Mouse (Mus musculus): ENCODE data around the gene Lpp. TPM values are rescaled to one million over a fixed set of nuclear protein-coding genes. Genes with fewer than 3 reads are reported as not detected.

Gene Lpp
- polyA plus RNA-seq, 1 experiment, result 10.5 TPM

DNA sequence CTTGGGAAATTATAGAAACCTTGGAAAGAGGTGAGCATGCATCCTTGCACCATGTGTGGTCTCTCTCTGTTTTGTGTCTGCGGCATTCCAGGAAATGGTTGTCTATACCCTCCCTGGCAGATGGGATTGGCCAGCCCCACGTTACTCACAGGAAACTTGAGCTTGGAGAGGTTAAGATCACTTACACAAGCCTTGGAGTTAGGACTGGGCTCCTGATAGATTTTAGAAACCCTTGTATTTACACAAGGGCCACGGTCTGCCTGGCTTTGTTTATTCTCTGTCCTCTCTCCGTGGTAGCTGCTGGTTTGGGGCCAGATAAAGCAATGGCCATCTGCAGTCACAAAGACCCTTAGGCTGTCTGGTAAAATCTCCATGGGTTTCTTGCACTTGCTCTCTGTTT lies 61.2 kb downstream of the Lpp start:
- TF ChIP-seq CTCF (IDR thresholded peaks at IDR 0.05; ENCODE audit: low read depth, low read length) (no peak), POLR2A (IDR thresholded peaks at IDR 0.05; ENCODE audit: borderline replicate concordance, low read depth, low read length) (no peak)
- no peaks in the 10 kb centered on the region for H3K4me1 ChIP-seq (ENCODE audit: control insufficient read depth, insufficient read depth, low read length)
- no peak overlapping the region for H3K4me3 ChIP-seq (ENCODE audit: insufficient read depth, low read length)
- H3K27ac ChIP-seq (ENCODE audit: insufficient read depth, low read depth, low read length), result no peak overlapping the region

DNA sequence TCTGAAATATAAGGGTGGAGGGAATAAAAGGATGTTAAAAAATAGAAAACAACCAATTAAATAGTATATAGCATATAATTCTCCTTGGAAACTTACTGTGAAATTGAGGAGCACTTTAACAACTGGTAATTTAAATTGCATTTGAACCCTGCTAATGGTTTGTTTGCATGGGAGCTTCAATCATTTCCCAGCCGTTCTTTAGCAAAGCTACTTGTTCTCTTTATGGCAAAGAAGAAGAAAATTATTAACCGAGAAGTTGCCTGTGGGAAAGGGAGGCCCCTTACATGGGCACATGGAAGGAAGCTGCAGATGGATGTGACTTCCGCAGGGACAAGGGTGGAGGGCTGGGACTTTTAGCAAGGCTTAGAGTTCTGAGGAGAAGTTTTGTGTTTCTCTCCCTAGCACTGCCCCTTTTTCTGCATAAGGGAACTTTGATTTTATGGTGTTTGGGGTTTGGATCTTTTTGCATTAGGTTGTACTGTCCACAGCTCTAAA lies 62.1 kb downstream of the Lpp start:
- no peak overlapping the region for H3K4me3 ChIP-seq (ENCODE audit: insufficient read depth, low read length)
- H3K4me1 ChIP-seq (ENCODE audit: control insufficient read depth, insufficient read depth, low read length), result peaks cover 4% of the 10 kb centered on the region
- no peak overlapping the region for H3K27ac ChIP-seq (ENCODE audit: insufficient read depth, low read depth, low read length)
- TF ChIP-seq POLR2A (IDR thresholded peaks at IDR 0.05; ENCODE audit: borderline replicate concordance, low read depth, low read length) (no peak), CTCF (IDR thresholded peaks at IDR 0.05; ENCODE audit: low read depth, low read length) (no peak)

DNA sequence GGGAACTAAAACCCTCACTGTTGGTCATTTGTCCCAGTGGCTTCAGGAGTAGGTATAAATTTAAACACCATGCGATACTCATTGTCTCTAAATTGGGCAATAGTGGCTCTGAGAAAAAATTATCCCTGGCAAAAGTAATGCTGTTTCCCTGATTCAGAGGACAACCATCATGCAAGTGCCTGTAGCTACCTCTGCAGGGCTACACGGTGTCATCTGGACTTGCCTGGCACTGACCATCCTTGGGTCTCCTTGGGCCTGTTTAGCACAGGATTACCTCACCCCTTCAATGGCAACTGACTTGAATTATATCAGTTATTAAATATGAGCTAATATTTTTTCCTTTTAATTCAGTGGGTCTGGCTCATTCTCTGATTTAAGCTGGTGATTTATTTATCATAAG lies 70.5 kb downstream of the Lpp start:
- Histone ChIP-seq H3K27ac (ENCODE audit: insufficient read depth, low read depth, low read length) (no peak overlapping the region), H3K4me1 (ENCODE audit: control insufficient read depth, insufficient read depth, low read length) (peaks cover 4% of the 10 kb centered on the region), H3K4me3 (ENCODE audit: insufficient read depth, low read length) (no peak overlapping the region)
- TF ChIP-seq CTCF (IDR thresholded peaks at IDR 0.05; ENCODE audit: low read depth, low read length) (no peak), POLR2A (IDR thresholded peaks at IDR 0.05; ENCODE audit: borderline replicate concordance, low read depth, low read length) (no peak)

DNA sequence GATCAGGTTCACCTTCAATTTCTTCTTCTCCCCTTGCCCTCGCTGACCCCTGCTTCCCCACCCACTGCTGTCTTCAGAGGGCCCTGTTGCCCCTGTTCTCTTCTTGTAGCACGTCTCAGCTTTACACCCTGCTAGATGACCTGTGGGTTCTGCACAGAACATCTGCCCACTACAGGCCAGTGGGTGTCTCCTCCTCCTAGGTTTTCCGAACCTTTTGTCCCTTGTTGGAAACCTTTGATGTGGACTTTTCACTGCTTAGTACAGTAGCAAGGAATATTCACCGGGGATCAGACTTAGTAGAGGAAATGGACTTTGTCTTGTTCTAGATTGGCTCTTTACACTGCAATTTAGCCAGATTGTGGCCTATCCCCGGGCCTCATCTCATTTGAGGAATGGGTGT lies 71.1 kb downstream of the Lpp start:
- no peak for TF ChIP-seq POLR2A (IDR thresholded peaks at IDR 0.05; ENCODE audit: borderline replicate concordance, low read depth, low read length)
- TF ChIP-seq CTCF (IDR thresholded peaks at IDR 0.05; ENCODE audit: low read depth, low read length), result no peak
- peaks cover 4% of the 10 kb centered on the region for H3K4me1 ChIP-seq (ENCODE audit: control insufficient read depth, insufficient read depth, low read length)
- H3K27ac ChIP-seq (ENCODE audit: insufficient read depth, low read depth, low read length), result no peak overlapping the region
- no peak overlapping the region for H3K4me3 ChIP-seq (ENCODE audit: insufficient read depth, low read length)

DNA sequence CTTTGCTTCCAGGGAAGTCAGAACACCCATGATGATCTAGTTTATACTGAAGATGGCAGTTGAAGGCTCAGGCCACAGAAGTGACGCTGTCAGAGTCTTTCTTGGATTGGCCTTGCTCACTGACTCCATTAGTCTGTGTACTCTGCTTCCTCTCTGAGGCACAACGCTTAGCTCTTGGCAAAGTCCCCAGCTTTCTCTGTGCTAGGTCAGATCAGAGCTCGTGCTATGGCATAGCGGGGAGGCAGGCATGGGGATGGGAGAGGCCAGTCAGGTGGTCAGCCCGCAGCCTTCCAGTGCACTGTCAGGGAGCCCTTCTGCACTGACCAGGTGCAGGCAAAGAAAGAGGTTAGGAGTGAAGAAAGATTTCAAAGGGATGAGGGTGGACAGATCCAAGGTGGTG lies 72.3 kb downstream of the Lpp start:
- TF ChIP-seq POLR2A (IDR thresholded peaks at IDR 0.05; ENCODE audit: borderline replicate concordance, low read depth, low read length) (no peak), CTCF (IDR thresholded peaks at IDR 0.05; ENCODE audit: low read depth, low read length) (no peak)
- no peaks in the 10 kb centered on the region for H3K4me1 ChIP-seq (ENCODE audit: control insufficient read depth, insufficient read depth, low read length)
- no peak overlapping the region for H3K4me3 ChIP-seq (ENCODE audit: insufficient read depth, low read length)
- H3K27ac ChIP-seq (ENCODE audit: insufficient read depth, low read depth, low read length), result no peak overlapping the region

DNA sequence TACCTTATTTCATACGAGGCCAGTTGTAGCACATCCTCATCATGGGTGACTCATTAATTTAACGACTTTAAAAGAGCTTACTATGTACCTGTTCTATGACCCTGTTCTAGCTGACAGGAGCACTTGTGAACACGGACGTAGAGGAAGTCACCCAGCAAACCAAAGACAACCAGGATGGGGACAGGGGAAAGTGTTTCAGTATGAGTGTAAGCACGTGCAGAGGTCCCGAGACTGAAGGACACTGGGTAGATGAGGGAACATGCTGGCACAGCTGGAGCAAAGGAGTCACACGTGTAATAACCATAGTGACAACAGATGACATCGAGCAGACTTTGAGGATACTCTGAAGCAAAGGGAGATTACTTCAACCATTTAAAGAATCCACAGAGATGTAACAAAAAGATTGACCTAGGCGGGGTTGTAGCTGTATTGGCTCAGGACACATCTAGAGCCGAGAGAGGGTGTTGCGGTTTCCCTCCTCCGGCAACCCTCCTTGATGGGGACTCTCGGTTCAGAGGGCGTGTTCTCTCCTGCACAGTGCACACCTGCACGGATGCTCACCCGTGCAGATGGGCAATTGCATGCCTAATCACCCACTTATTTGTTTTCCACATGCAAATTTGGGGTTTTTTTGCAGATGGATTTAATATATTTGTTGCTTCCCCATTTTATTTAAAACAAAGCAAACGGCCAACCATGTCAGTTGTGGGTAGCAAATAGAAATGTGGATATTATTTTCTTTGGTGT lies 74.4 kb downstream of the Lpp start:
- no peak overlapping the region for H3K27ac ChIP-seq (ENCODE audit: insufficient read depth, low read depth, low read length)
- H3K4me3 ChIP-seq (ENCODE audit: insufficient read depth, low read length), result no peak overlapping the region
- no peaks in the 10 kb centered on the region for H3K4me1 ChIP-seq (ENCODE audit: control insufficient read depth, insufficient read depth, low read length)
- TF ChIP-seq CTCF (IDR thresholded peaks at IDR 0.05; ENCODE audit: low read depth, low read length), result no peak
- TF ChIP-seq POLR2A (IDR thresholded peaks at IDR 0.05; ENCODE audit: borderline replicate concordance, low read depth, low read length), result no peak

DNA sequence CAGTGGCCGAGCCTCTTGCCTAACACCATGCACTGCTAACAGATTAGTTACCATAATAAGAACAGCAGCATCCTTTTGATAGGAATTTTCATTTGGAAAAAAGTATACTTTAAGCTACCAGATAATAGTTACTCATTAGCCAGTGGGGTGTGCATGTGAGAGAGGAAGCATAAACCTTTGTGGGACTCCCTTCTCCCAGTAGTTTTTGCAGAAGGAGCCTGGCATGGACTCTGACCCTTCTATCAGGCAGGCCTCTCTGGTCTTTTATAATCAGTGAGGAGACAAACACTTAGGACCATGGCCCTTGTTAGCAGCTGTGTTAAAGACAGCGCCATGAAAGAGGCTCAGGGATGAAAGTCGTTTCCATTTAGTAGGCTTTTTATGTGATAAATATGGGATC lies 76.0 kb downstream of the Lpp start:
- H3K4me3 ChIP-seq (ENCODE audit: insufficient read depth, low read length), result no peak overlapping the region
- no peak for TF ChIP-seq POLR2A (IDR thresholded peaks at IDR 0.05; ENCODE audit: borderline replicate concordance, low read depth, low read length)
- TF ChIP-seq CTCF (IDR thresholded peaks at IDR 0.05; ENCODE audit: low read depth, low read length), result no peak
- no peak overlapping the region for H3K27ac ChIP-seq (ENCODE audit: insufficient read depth, low read depth, low read length)
- no peaks in the 10 kb centered on the region for H3K4me1 ChIP-seq (ENCODE audit: control insufficient read depth, insufficient read depth, low read length)

DNA sequence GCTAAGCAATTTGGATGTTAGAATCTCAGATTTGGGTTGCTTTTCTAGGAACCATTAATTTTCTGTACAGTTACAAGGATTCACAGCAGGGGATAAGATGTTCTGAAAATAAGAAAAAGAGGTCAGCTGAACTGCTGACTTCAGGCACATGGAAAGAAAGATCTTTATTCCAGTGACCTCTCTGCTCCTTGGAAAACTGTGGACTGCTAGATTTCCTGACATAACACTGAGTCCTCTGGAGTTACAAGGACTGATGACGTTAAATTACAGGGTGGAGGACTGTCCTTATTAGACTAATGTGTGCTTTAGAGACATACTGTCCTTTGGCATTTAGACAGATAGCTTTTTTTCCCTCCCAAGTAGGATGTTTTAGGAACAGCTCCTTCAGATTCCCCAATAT lies 77.3 kb downstream of the Lpp start:
- H3K27ac ChIP-seq (ENCODE audit: insufficient read depth, low read depth, low read length), result no peak overlapping the region
- H3K4me1 ChIP-seq (ENCODE audit: control insufficient read depth, insufficient read depth, low read length), result peaks cover 6% of the 10 kb centered on the region
- H3K4me3 ChIP-seq (ENCODE audit: insufficient read depth, low read length), result no peak overlapping the region
- TF ChIP-seq POLR2A (IDR thresholded peaks at IDR 0.05; ENCODE audit: borderline replicate concordance, low read depth, low read length) (no peak), CTCF (IDR thresholded peaks at IDR 0.05; ENCODE audit: low read depth, low read length) (no peak)

DNA sequence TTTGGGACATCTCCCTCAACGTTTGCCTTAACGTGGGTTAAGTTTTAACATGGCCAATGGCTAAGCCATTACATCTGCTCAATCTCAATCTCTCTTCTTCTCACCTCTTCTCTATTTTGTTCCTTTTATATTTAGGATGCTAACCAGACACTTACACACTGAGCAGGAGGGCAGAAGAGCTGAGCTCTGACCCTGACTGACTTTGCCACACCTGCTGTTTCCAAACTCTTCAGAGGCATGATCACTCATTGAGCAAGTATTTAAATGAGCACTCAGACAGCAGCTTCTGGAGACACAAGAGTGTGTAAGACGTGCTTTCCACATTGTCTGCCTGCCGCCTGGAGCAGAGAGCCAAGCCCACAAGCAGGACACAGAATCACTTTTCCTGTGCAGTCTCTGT lies 77.7 kb downstream of the Lpp start:
- TF ChIP-seq POLR2A (IDR thresholded peaks at IDR 0.05; ENCODE audit: borderline replicate concordance, low read depth, low read length) (no peak), CTCF (IDR thresholded peaks at IDR 0.05; ENCODE audit: low read depth, low read length) (no peak)
- Histone ChIP-seq H3K4me3 (ENCODE audit: insufficient read depth, low read length) (no peak overlapping the region), H3K4me1 (ENCODE audit: control insufficient read depth, insufficient read depth, low read length) (peaks cover 6% of the 10 kb centered on the region), H3K27ac (ENCODE audit: insufficient read depth, low read depth, low read length) (no peak overlapping the region)

DNA sequence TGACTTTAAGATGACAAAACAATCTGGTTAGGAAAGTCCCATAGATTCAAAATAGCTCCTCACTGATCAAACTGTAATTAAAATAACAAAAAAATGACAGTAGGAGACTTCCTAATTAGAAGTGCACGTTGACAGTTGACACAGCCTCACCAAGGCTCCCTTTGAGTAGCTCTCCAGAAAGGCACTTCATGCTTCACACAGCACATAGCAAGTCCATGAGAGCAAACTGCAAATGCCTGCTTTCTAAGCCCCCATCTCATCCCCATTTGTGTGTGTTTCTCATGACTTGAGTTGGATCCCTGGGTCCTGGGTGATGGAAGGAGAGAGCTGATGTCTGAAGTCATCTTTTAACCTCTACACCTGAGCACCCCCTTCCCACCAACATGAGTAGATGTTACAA lies 78.5 kb downstream of the Lpp start:
- Histone ChIP-seq H3K4me3 (ENCODE audit: insufficient read depth, low read length) (no peak overlapping the region), H3K4me1 (ENCODE audit: control insufficient read depth, insufficient read depth, low read length) (peaks cover 7% of the 10 kb centered on the region), H3K27ac (ENCODE audit: insufficient read depth, low read depth, low read length) (no peak overlapping the region)
- TF ChIP-seq CTCF (IDR thresholded peaks at IDR 0.05; ENCODE audit: low read depth, low read length) (no peak), POLR2A (IDR thresholded peaks at IDR 0.05; ENCODE audit: borderline replicate concordance, low read depth, low read length) (no peak)

All from bone marrow macrophage, adult 2 months (primary cell).